Mouse (Mus musculus): ENCODE results near the gene Pm20d2. TPM values are rescaled to one million over a fixed set of nuclear protein-coding genes. Genes with fewer than 3 reads are reported as not detected.

Pm20d2 gene
- total and polyA plus RNA-seq, 3 experiments, result 0.16 to 0.59 (median 0.32) TPM

GRCm38 (mm10) chr4:33207551-33207950, 18.0 kb upstream of the Pm20d2 start:
- H3K79me2 ChIP-seq (replicated peaks; ENCODE audit: control insufficient read depth, extremely low read depth, insufficient read depth, poor library complexity, severe bottlenecking), result no peaks in the 10 kb centered on the region
- in situ Hi-C loops (cut with MboI; ENCODE audit: low pct_ligation_motif_present, low pct_unique_long_range_greater_than_20kb, low sequenced_read_pairs), result no loop called here
- dilution Hi-C loops (cut with MboI; ENCODE audit: extremely low pct_ligation_motif_present, extremely low pct_unique_long_range_greater_than_20kb, low sequenced_read_pairs), result no loop called here

GRCm38 (mm10) chr4:33204682-33205081, 15.1 kb upstream of the Pm20d2 start:
- H3K4me2 ChIP-seq (ENCODE audit: insufficient read depth, low read depth, poor library complexity, severe bottlenecking), result no peak overlapping the region
- no peak for TF ChIP-seq IRF4 (IDR thresholded peaks at IDR 0.05; ENCODE audit: low read depth, low read length)
- no peak for TF ChIP-seq JUN (IDR thresholded peaks at IDR 0.05; ENCODE audit: insufficient read depth, low read depth, low read length)
- no peak for TF ChIP-seq KAT2A (IDR thresholded peaks at IDR 0.05; ENCODE audit: insufficient replicate concordance, low read length)
- TF ChIP-seq CHD2 (IDR thresholded peaks at IDR 0.05; ENCODE audit: low read length), result no peak
- TF ChIP-seq CHD1 (IDR thresholded peaks at IDR 0.05; ENCODE audit: low read depth, low read length), result no peak
- no peak for TF ChIP-seq TCF12 (IDR thresholded peaks at IDR 0.05; ENCODE audit: low read depth, low read length)
- peak; percentile 97 for TF ChIP-seq RAD21 (IDR thresholded peaks at IDR 0.05; ENCODE audit: low read depth, low read length)
- TF ChIP-seq TBP (conservative IDR thresholded peaks at IDR 0.05; ENCODE audit: low read depth, low read length), result no peak
- no peak for TF ChIP-seq RCOR1 (conservative IDR thresholded peaks at IDR 0.05; ENCODE audit: low read depth, low read length)
- TF ChIP-seq NELFE (IDR thresholded peaks at IDR 0.05; ENCODE audit: low read depth, low read length), result no peak; the same call in 1 of the 2 replicates
- TF ChIP-seq MEF2A (IDR thresholded peaks at IDR 0.05; ENCODE audit: borderline replicate concordance, low read depth, low read length), result no peak
- TF ChIP-seq SMC3 (IDR thresholded peaks at IDR 0.05; ENCODE audit: low read depth, low read length), result peak; percentile 94
- TF ChIP-seq E2F4 (IDR thresholded peaks at IDR 0.05; ENCODE audit: insufficient replicate concordance, low read depth, low read length), result no peak
- TF ChIP-seq ELF1 (IDR thresholded peaks at IDR 0.05; ENCODE audit: low read depth, low read length), result no peak
- no peak for TF ChIP-seq MAZ (IDR thresholded peaks at IDR 0.05; ENCODE audit: low read depth, low read length)
- TF ChIP-seq POLR2A (IDR thresholded peaks at IDR 0.05; ENCODE audit: low read depth, low read length), result no peak
- TF ChIP-seq ZNF384 (IDR thresholded peaks at IDR 0.05; ENCODE audit: low read depth, low read length), result no peak
- TF ChIP-seq USF1 (IDR thresholded peaks at IDR 0.05; ENCODE audit: low read depth, low read length), result no peak
- no peak for TF ChIP-seq ETS1 (conservative IDR thresholded peaks at IDR 0.05; ENCODE audit: low read depth, low read length)
- TF ChIP-seq MYC (IDR thresholded peaks at IDR 0.05; ENCODE audit: low read depth, low read length), result no peak
- no peak for TF ChIP-seq EP300 (IDR thresholded peaks at IDR 0.05; ENCODE audit: low read length)
- no peak for TF ChIP-seq BHLHE40 (IDR thresholded peaks at IDR 0.05; ENCODE audit: low read depth, low read length)
- peak; percentile 69 to 95 for TF ChIP-seq CTCF (conservative IDR thresholded peaks at IDR 0.05 in 1 of 2, IDR thresholded peaks at IDR 0.05 in 1 of 2; ENCODE audit: low read depth in 2 of 2, low read length in 2 of 2)
- peak; percentile 71 for TF ChIP-seq ZC3H11A (IDR thresholded peaks at IDR 0.05; ENCODE audit: low read depth, low read length)
- TF ChIP-seq JUND (conservative IDR thresholded peaks at IDR 0.05; ENCODE audit: low read depth, low read length), result no peak
- H3K36me3 ChIP-seq (replicated peaks in 1 of 2; ENCODE audit: control insufficient read depth in 1 of 2, insufficient read depth in 1 of 2, low read length in 1 of 2), result no peaks in the 10 kb centered on the region
- H3K79me2 ChIP-seq (replicated peaks; ENCODE audit: control insufficient read depth, extremely low read depth, insufficient read depth, poor library complexity, severe bottlenecking), result no peaks in the 10 kb centered on the region
- dilution Hi-C loops (cut with MboI; ENCODE audit: extremely low pct_ligation_motif_present, extremely low pct_unique_long_range_greater_than_20kb, low sequenced_read_pairs) (no loop called here), in situ Hi-C loops (cut with MboI; ENCODE audit: low pct_ligation_motif_present, low pct_unique_long_range_greater_than_20kb, low sequenced_read_pairs) (loop anchor here (5.0 kb wide), 1 partner anchor 77 kb away; no protein-coding TSS in a partner anchor)
- peak; percentile 71 for DNase-seq (ENCODE audit: extremely low read depth)
- H3K4me3 ChIP-seq (replicated peaks in 1 of 3; ENCODE audit: low read depth in 2 of 3, low read length in 2 of 3, poor library complexity in 1 of 3), result no peak overlapping the region
- no peak overlapping the region for H3K27ac ChIP-seq (ENCODE audit: insufficient read depth, low read depth)
- H3K9ac ChIP-seq (ENCODE audit: insufficient read depth, low read depth), result no peak overlapping the region
- no peaks in the 10 kb centered on the region for H3K27me3 ChIP-seq (replicated peaks)
- no peaks in the 10 kb centered on the region for H3K4me1 ChIP-seq (ENCODE audit: control insufficient read depth in 1 of 2, insufficient read depth in 2 of 2)
- H3K9me3 ChIP-seq (replicated peaks; ENCODE audit: low read length), result peaks cover 2% of the 10 kb centered on the region

More at GRCm38 (mm10) chr4:33207551-33207950, 18.0 kb upstream of the Pm20d2 start:
- Histone ChIP-seq H3K27ac (ENCODE audit: insufficient read depth, low read depth) (no peak overlapping the region), H3K4me1 (ENCODE audit: control insufficient read depth in 1 of 2, insufficient read depth in 2 of 2) (no peaks in the 10 kb centered on the region), H3K9me3 (replicated peaks; ENCODE audit: low read length) (peaks cover 2% of the 10 kb centered on the region), H3K9ac (ENCODE audit: insufficient read depth, low read depth) (no peak overlapping the region), H3K4me2 (ENCODE audit: insufficient read depth, low read depth, poor library complexity, severe bottlenecking) (no peak overlapping the region), H3K27me3 (replicated peaks) (no peaks in the 10 kb centered on the region), H3K36me3 (replicated peaks in 1 of 2; ENCODE audit: control insufficient read depth in 1 of 2, insufficient read depth in 1 of 2, low read length in 1 of 2) (no peaks in the 10 kb centered on the region), H3K4me3 (replicated peaks in 1 of 3; ENCODE audit: low read depth in 2 of 3, low read length in 2 of 3, poor library complexity in 1 of 3) (no peak overlapping the region)
- no peak for TF ChIP-seq POLR2A (IDR thresholded peaks at IDR 0.05; ENCODE audit: low read depth, low read length)
- TF ChIP-seq ELF1 (IDR thresholded peaks at IDR 0.05; ENCODE audit: low read depth, low read length), result no peak
- no peak for TF ChIP-seq MEF2A (IDR thresholded peaks at IDR 0.05; ENCODE audit: borderline replicate concordance, low read depth, low read length)
- no peak for TF ChIP-seq MXI1 (IDR thresholded peaks at IDR 0.05; ENCODE audit: low read depth, low read length)
- TF ChIP-seq JUND (conservative IDR thresholded peaks at IDR 0.05; ENCODE audit: low read depth, low read length), result no peak
- no peak for TF ChIP-seq MAX (IDR thresholded peaks at IDR 0.05; ENCODE audit: low read length)
- no peak for TF ChIP-seq ZC3H11A (IDR thresholded peaks at IDR 0.05; ENCODE audit: low read depth, low read length)
- no peak for TF ChIP-seq SIN3A (IDR thresholded peaks at IDR 0.05; ENCODE audit: low read length)
- TF ChIP-seq USF1 (IDR thresholded peaks at IDR 0.05; ENCODE audit: low read depth, low read length), result no peak
- no peak for TF ChIP-seq CHD1 (IDR thresholded peaks at IDR 0.05; ENCODE audit: low read depth, low read length)
- no peak for TF ChIP-seq E2F4 (IDR thresholded peaks at IDR 0.05; ENCODE audit: insufficient replicate concordance, low read depth, low read length)
- TF ChIP-seq KAT2A (IDR thresholded peaks at IDR 0.05; ENCODE audit: insufficient replicate concordance, low read length), result no peak
- no peak for TF ChIP-seq CTCF (conservative IDR thresholded peaks at IDR 0.05 in 1 of 2, IDR thresholded peaks at IDR 0.05 in 1 of 2; ENCODE audit: low read depth in 2 of 2, low read length in 2 of 2)
- no peak for TF ChIP-seq MYC (IDR thresholded peaks at IDR 0.05; ENCODE audit: low read depth, low read length)
- TF ChIP-seq TBP (conservative IDR thresholded peaks at IDR 0.05; ENCODE audit: low read depth, low read length), result no peak
- TF ChIP-seq ETS1 (conservative IDR thresholded peaks at IDR 0.05; ENCODE audit: low read depth, low read length), result no peak
- no peak for TF ChIP-seq BHLHE40 (IDR thresholded peaks at IDR 0.05; ENCODE audit: low read depth, low read length)
- no peak for TF ChIP-seq HCFC1 (IDR thresholded peaks at IDR 0.05; ENCODE audit: low read depth, low read length)
- no peak for TF ChIP-seq RCOR1 (conservative IDR thresholded peaks at IDR 0.05; ENCODE audit: low read depth, low read length)
- peak; percentile 6 for DNase-seq (ENCODE audit: extremely low read depth)

Measured in CH12.LX (cell line).